Mouse (Mus musculus): ENCODE measurements around the gene Ift27.

- TF ChIP-seq POLR2A (IDR thresholded peaks at IDR 0.05; ENCODE audit: insufficient read length, low read depth) (no peak), MYOG (IDR thresholded peaks at IDR 0.05; ENCODE audit: control insufficient read depth in 1 of 3, insufficient read depth in 1 of 3, insufficient read length in 2 of 3, low read depth in 2 of 3) (no peak), MAX (IDR thresholded peaks at IDR 0.05; ENCODE audit: low read depth) (no peak)
Observed at GRCm38 (mm10) chr15:78157824-78158223, 16.1 kb downstream of the Ift27 start.

Measured in myocyte (in vitro differentiated cells).